8 mouse cellular contexts compared by ENCODE assay signal in genomic region chr8:13160691-13161090, GRCm38 (mm10). TPM values are rescaled to one million over a fixed set of nuclear protein-coding genes. Genes with fewer than 3 reads are reported as not detected.
DNase-seq lines count a peak whose midpoint lies in the region; ATAC-seq and TF ChIP-seq lines count a peak whose summit lies in the region.

No protein-coding gene starts in this region.

- no peaks in the 10 kb centered on the region for H3K36me3 ChIP-seq in kidney, embryonic 16.5 days (ENCODE audit: insufficient read depth, low read length)
- H3K36me3 ChIP-seq in embryonic facial prominence, embryonic 10.5 days (replicated peaks) = peaks cover 9% of the 10 kb centered on the region
- no peaks in the 10 kb centered on the region for H3K36me3 ChIP-seq in intestine, embryonic 16.5 days (ENCODE audit: control insufficient read depth, insufficient read depth, low read length)
- H3K36me3 ChIP-seq in midbrain, postnatal 0 days (ENCODE audit: insufficient read depth, low read length) = peaks cover 1% of the 10 kb centered on the region; the same call in 1 of the 2 replicates

- H3K4me3 ChIP-seq in kidney, embryonic 16.5 days (ENCODE audit: low read length) = no peak overlapping the region
- peak overlapping the region; percentile 100; the same call in 1 of the 2 replicates for H3K4me3 ChIP-seq in embryonic facial prominence, embryonic 10.5 days
- H3K4me3 ChIP-seq in intestine, embryonic 16.5 days (ENCODE audit: low read length) = peak overlapping the region; percentile 99
- H3K4me3 ChIP-seq in midbrain, postnatal 0 days (ENCODE audit: low read depth, low read length) = no peak overlapping the region

- TF ChIP-seq CTCF in midbrain, postnatal 0 days (IDR thresholded peaks at IDR 0.05) = no peak

- ATAC-seq in kidney, embryonic 16.5 days (ENCODE audit: low FRiP score, low TSS enrichment) = no peak
- ATAC-seq in intestine, embryonic 16.5 days = no peak
- no peak for ATAC-seq in midbrain, postnatal 0 days (ENCODE audit: low FRiP score)

- H3K4me1 ChIP-seq in kidney, embryonic 16.5 days (ENCODE audit: insufficient read depth, low read length) = peaks cover 11% of the 10 kb centered on the region
- peaks cover 13% of the 10 kb centered on the region for H3K4me1 ChIP-seq in embryonic facial prominence, embryonic 10.5 days
- peaks cover 19% of the 10 kb centered on the region for H3K4me1 ChIP-seq in intestine, embryonic 16.5 days (ENCODE audit: control insufficient read depth, insufficient read depth, low read length)
- peaks cover 5% of the 10 kb centered on the region for H3K4me1 ChIP-seq in midbrain, postnatal 0 days (ENCODE audit: insufficient read depth, low read length)

- H3K9ac ChIP-seq in kidney, embryonic 16.5 days (replicated peaks; ENCODE audit: low read length) = peak overlapping the region; percentile 95
- peak overlapping the region; percentile 97; the same call in 1 of the 2 replicates for H3K9ac ChIP-seq in intestine, embryonic 16.5 days (ENCODE audit: low read depth, low read length)
- 0 out of 2 replicates have a peak overlapping the region, but pooled peaks have one; percentile 99 for H3K9ac ChIP-seq in midbrain, postnatal 0 days (replicated peaks; ENCODE audit: low read length, poor library complexity, severe bottlenecking)

- no peaks in the 10 kb centered on the region for H3K27me3 ChIP-seq in kidney, embryonic 16.5 days (ENCODE audit: insufficient read depth, low read length)
- no peaks in the 10 kb centered on the region for H3K27me3 ChIP-seq in embryonic facial prominence, embryonic 10.5 days (replicated peaks; ENCODE audit: low read depth, poor library complexity, severe bottlenecking)
- no peaks in the 10 kb centered on the region for H3K27me3 ChIP-seq in intestine, embryonic 16.5 days (replicated peaks; ENCODE audit: control insufficient read depth, insufficient read depth, low read length)
- no peaks in the 10 kb centered on the region for H3K27me3 ChIP-seq in midbrain, postnatal 0 days (ENCODE audit: insufficient read depth, low read length)

- H3K4me2 ChIP-seq in kidney, embryonic 16.5 days (replicated peaks; ENCODE audit: low read depth, low read length) = peak overlapping the region; percentile 89; the same call in 1 of the 2 replicates
- H3K4me2 ChIP-seq in intestine, embryonic 16.5 days (ENCODE audit: low read depth, low read length) = peak overlapping the region; percentile 82
- H3K4me2 ChIP-seq in midbrain, postnatal 0 days (ENCODE audit: low read depth, low read length, poor library complexity, severe bottlenecking) = peak overlapping the region; percentile 81; the same call in 1 of the 2 replicates

- no peak overlapping the region for H3K27ac ChIP-seq in kidney, embryonic 16.5 days (ENCODE audit: low read length)
- H3K27ac ChIP-seq in embryonic facial prominence, embryonic 10.5 days (replicated peaks) = no peak overlapping the region
- no peak overlapping the region for H3K27ac ChIP-seq in intestine, embryonic 16.5 days (ENCODE audit: low read length)
- H3K27ac ChIP-seq in midbrain, postnatal 0 days (ENCODE audit: low read depth, low read length) = no peak overlapping the region

- WGBS in kidney, embryonic 16.5 days = 85% methylated on average over 3 of the region's 3 CpGs
- WGBS in embryonic facial prominence, embryonic 10.5 days = 84% methylated on average over 3 of the region's 3 CpGs
- WGBS in intestine, embryonic 16.5 days = 81% methylated on average over 3 of the region's 3 CpGs
- 88% methylated on average over 3 of the region's 3 CpGs for WGBS in midbrain, postnatal 0 days

- DNase-seq in kidney, adult 11 months = no peak
- no peak for DNase-seq in embryonic facial prominence, embryonic 10.5 days (ENCODE audit: low spot score)
- DNase-seq in midbrain, postnatal 0 days (ENCODE audit: low spot score) = no peak
- DNase-seq in adrenal gland, adult 2 months = no peak
- DNase-seq in thymus, postnatal 14 days = no peak
- DNase-seq in c-Kit-positive CD71-positive TER-119-positive erythroid progenitor cells, embryonic 14.5 days (ENCODE audit: low spot score) = no peak

- H3K9me3 ChIP-seq in kidney, embryonic 16.5 days (ENCODE audit: low read length) = no peaks in the 10 kb centered on the region
- H3K9me3 ChIP-seq in embryonic facial prominence, embryonic 10.5 days = no peaks in the 10 kb centered on the region
- no peaks in the 10 kb centered on the region for H3K9me3 ChIP-seq in intestine, embryonic 16.5 days (ENCODE audit: control insufficient read depth, low read length)
- H3K9me3 ChIP-seq in midbrain, postnatal 0 days (ENCODE audit: low read length) = no peaks in the 10 kb centered on the region

RNA-seq across cellular contexts. Expression of gene Lamp1, which starts 1.7 kb away (rescaled TPM):
- 308 and 374 TPM in 2 replicates for polyA plus RNA-seq in kidney, embryonic 16.5 days (2015; fragmentation: Nextera tagmentation; extraction: Ambion mirVana)
- polyA plus RNA-seq in embryonic facial prominence, embryonic 10.5 days (2016; fragmentation: Nextera tagmentation; extraction: Ambion mirVana) = 183 TPM in 2 replicates
- 256 and 550 TPM in 2 replicates for polyA plus RNA-seq in intestine, embryonic 16.5 days (2015; fragmentation: Nextera tagmentation; extraction: Ambion mirVana)
- total RNA-seq in midbrain, postnatal 0 days (2014; rRNA removed) = 273 and 322 TPM in 2 replicates
- polyA plus RNA-seq in midbrain, postnatal 0 days (2015; fragmentation: Nextera tagmentation; extraction: Ambion mirVana) = 358 and 371 TPM in 2 replicates
- 100 to 1,000 TPM; 476 to 520 TPM for total RNA-seq in adrenal gland, adult 2 months (2021)
- polyA plus RNA-seq in adrenal gland, adult 2 months (2012; rRNA removed) = 336 and 366 TPM in 2 replicates

RNA-seq across cellular contexts. Expression of gene Grtp1, which starts 39.7 kb away (rescaled TPM):
- polyA plus RNA-seq in kidney, embryonic 16.5 days (2015; fragmentation: Nextera tagmentation; extraction: Ambion mirVana) = 22.5 and 23.6 TPM in 2 replicates
- polyA plus RNA-seq in embryonic facial prominence, embryonic 10.5 days (2016; fragmentation: Nextera tagmentation; extraction: Ambion mirVana) = 15.3 and 15.4 TPM in 2 replicates
- polyA plus RNA-seq in intestine, embryonic 16.5 days (2015; fragmentation: Nextera tagmentation; extraction: Ambion mirVana) = 71.7 and 75.3 TPM in 2 replicates
- 7.9 and 10.1 TPM in 2 replicates for total RNA-seq in midbrain, postnatal 0 days (2014; rRNA removed)
- polyA plus RNA-seq in midbrain, postnatal 0 days (2015; fragmentation: Nextera tagmentation; extraction: Ambion mirVana) = 18.9 and 19.9 TPM in 2 replicates
- 10 to 100 TPM; 10.8 to 16.4 TPM for total RNA-seq in adrenal gland, adult 2 months (2021)
- polyA plus RNA-seq in adrenal gland, adult 2 months (2012; rRNA removed) = 10.1 and 12.5 TPM in 2 replicates

RNA-seq across cellular contexts. Expression of gene Cul4a, which starts 55.3 kb away (rescaled TPM):
- 109 and 113 TPM in 2 replicates for polyA plus RNA-seq in kidney, embryonic 16.5 days (2015; fragmentation: Nextera tagmentation; extraction: Ambion mirVana)
- 90.3 and 96.0 TPM in 2 replicates for polyA plus RNA-seq in embryonic facial prominence, embryonic 10.5 days (2016; fragmentation: Nextera tagmentation; extraction: Ambion mirVana)
- 81.5 and 84.7 TPM in 2 replicates for polyA plus RNA-seq in intestine, embryonic 16.5 days (2015; fragmentation: Nextera tagmentation; extraction: Ambion mirVana)
- 100 and 106 TPM in 2 replicates for total RNA-seq in midbrain, postnatal 0 days (2014; rRNA removed)
- polyA plus RNA-seq in midbrain, postnatal 0 days (2015; fragmentation: Nextera tagmentation; extraction: Ambion mirVana) = 57.3 and 59.3 TPM in 2 replicates
- total RNA-seq in adrenal gland, adult 2 months (2021) = 100 to 1,000 TPM; 108 to 127 TPM
- polyA plus RNA-seq in adrenal gland, adult 2 months (2012; rRNA removed) = 123 and 132 TPM in 2 replicates

RNA-seq across cellular contexts. Expression of gene Pcid2, which starts 55.4 kb away (rescaled TPM):
- polyA plus RNA-seq in kidney, embryonic 16.5 days (2015; fragmentation: Nextera tagmentation; extraction: Ambion mirVana) = 46.5 and 49.9 TPM in 2 replicates
- polyA plus RNA-seq in embryonic facial prominence, embryonic 10.5 days (2016; fragmentation: Nextera tagmentation; extraction: Ambion mirVana) = 57.8 and 59.2 TPM in 2 replicates
- polyA plus RNA-seq in intestine, embryonic 16.5 days (2015; fragmentation: Nextera tagmentation; extraction: Ambion mirVana) = 28.7 and 30.2 TPM in 2 replicates
- 32.2 and 32.7 TPM in 2 replicates for total RNA-seq in midbrain, postnatal 0 days (2014; rRNA removed)
- 26.8 and 29.0 TPM in 2 replicates for polyA plus RNA-seq in midbrain, postnatal 0 days (2015; fragmentation: Nextera tagmentation; extraction: Ambion mirVana)
- 10 to 100 TPM; 22.1 to 23.7 TPM for total RNA-seq in adrenal gland, adult 2 months (2021)
- polyA plus RNA-seq in adrenal gland, adult 2 months (2012; rRNA removed) = 27.2 and 28.3 TPM in 2 replicates

Comparison
In these comparisons a context has a peak if more than half of its experiments do, and no peak if none do; other contexts are left out.
1. H3K4me3 ChIP-seq: peak in embryonic facial prominence, embryonic 10.5 days (single experiment) and intestine, embryonic 16.5 days (single experiment); none in kidney, embryonic 16.5 days (single experiment) and midbrain, postnatal 0 days (single experiment).
2. Peak in every context shown above with its lines, with median percentiles within 50 percentile points of each other: H3K4me2 ChIP-seq and H3K9ac ChIP-seq.